Mouse (Mus musculus) left cerebral cortex, postnatal 14 days (tissue): ENCODE data around the gene Lin7a. TPM values are rescaled to one million over a fixed set of nuclear protein-coding genes. Genes with fewer than 3 reads are reported as not detected.

ENCODE experiments used
- DNase-seq, 2 experiments: peaks; one replicate each; pipeline ENCODE4 v3.0.0; 2021 to 2022; ENCODE audit warnings: low spot score in 2 of 2, mixed read lengths in 1 of 2
- intact Hi-C: fragments of 180-260 bp; cut with DNase I; formaldehyde crosslinking; loops from one replicate; pipeline ENCODE4 v1.15.1; 2025
- total RNA-seq, 2 experiments: library from RNA; stranded (reverse); gene quantifications; 2 replicates each; pipeline ENCODE4 v1.2.3; 2021

Lin7a gene
- total RNA-seq, 2 experiments from 2014 or later, result 67.7 to 77.9 TPM

- intact Hi-C loops, result no loop called here
- no peak for DNase-seq
Observed at GRCm38 (mm10) chr10:107248481-107248880, 23.0 kb upstream of the Lin7a start.

GRCm38 (mm10) chr10:107249056-107249455 lies 22.4 kb upstream of the Lin7a start:
- intact Hi-C loops, result no loop called here
- DNase-seq, result no peak

- no peak for DNase-seq
- intact Hi-C loops, result no loop called here
Observed at GRCm38 (mm10) chr10:107249606-107250186, 21.8 kb upstream of the Lin7a start.

- intact Hi-C loops, result no loop called here
Observed at GRCm38 (mm10) chr10:107250346-107251210, 20.9 kb upstream of the Lin7a start.

GRCm38 (mm10) chr10:107251271-107251670 lies 20.2 kb upstream of the Lin7a start:
- no peak for DNase-seq
- intact Hi-C loops, result no loop called here

More at GRCm38 (mm10) chr10:107250346-107251210, 20.9 kb upstream of the Lin7a start:
- no peak for DNase-seq

GRCm38 (mm10) chr10:107251801-107252502 lies 19.5 kb upstream of the Lin7a start:
- no peak for DNase-seq

GRCm38 (mm10) chr10:107252503-107252815 lies 19.0 kb upstream of the Lin7a start:
- intact Hi-C loops, result no loop called here
- no peak for DNase-seq

More at GRCm38 (mm10) chr10:107251801-107252502, 19.5 kb upstream of the Lin7a start:
- intact Hi-C loops, result no loop called here

- DNase-seq, result no peak
- intact Hi-C loops, result no loop called here
Observed at GRCm38 (mm10) chr10:107253191-107253965, 18.1 kb upstream of the Lin7a start.

GRCm38 (mm10) chr10:107254656-107255055 lies 16.8 kb upstream of the Lin7a start:
- intact Hi-C loops, result no loop called here
- DNase-seq, result no peak

- intact Hi-C loops, result no loop called here
- no peak for DNase-seq
Observed at GRCm38 (mm10) chr10:107255351-107256050, 16.0 kb upstream of the Lin7a start.

GRCm38 (mm10) chr10:107256451-107256960 lies 15.0 kb upstream of the Lin7a start:
- no peak for DNase-seq
- intact Hi-C loops, result no loop called here

GRCm38 (mm10) chr10:107260428-107260827 lies 11.1 kb upstream of the Lin7a start:
- peak in 1 of 2 experiments; percentile 17 for DNase-seq
- intact Hi-C loops, result no loop called here

GRCm38 (mm10) chr10:107272131-107272803 lies 781 bp downstream of the Lin7a start:
- peak; percentile 12 to 40 for DNase-seq
- intact Hi-C loops, result loop anchor here (5.0 kb wide), 2 partner anchors 115 to 335 kb away; no protein-coding TSS in a partner anchor

- peak in 1 of 2 experiments; percentile 29 for DNase-seq
- intact Hi-C loops, result loop anchor here (5.0 kb wide), 2 partner anchors 115 to 335 kb away; no protein-coding TSS in a partner anchor
Observed at GRCm38 (mm10) chr10:107272804-107273145, 1.3 kb downstream of the Lin7a start.

GRCm38 (mm10) chr10:107273848-107274247 lies 2.4 kb downstream of the Lin7a start:
- DNase-seq, result no peak
- intact Hi-C loops, result loop anchor here (5.0 kb wide), 2 partner anchors 113 to 337 kb away; no protein-coding TSS in a partner anchor

- intact Hi-C loops, result loop anchor here (5.0 kb wide), 2 partner anchors 113 to 337 kb away; no protein-coding TSS in a partner anchor
- DNase-seq, result peak; percentile 17 to 21
Observed at GRCm38 (mm10) chr10:107274785-107275184, 3.3 kb downstream of the Lin7a start.

GRCm38 (mm10) chr10:107276647-107277046 lies 5.2 kb downstream of the Lin7a start:
- intact Hi-C loops, result no loop called here
- DNase-seq, result no peak
